Mouse (Mus musculus): ENCODE measurements around the gene Lrch3. TPM values are rescaled to one million over a fixed set of nuclear protein-coding genes. Genes with fewer than 3 reads are reported as not detected.
"Not testable (repeated sequence)": the region's sequence is repeated elsewhere in the genome, so short reads cannot be mapped to it uniquely, and the experiment has no call there.

Lrch3 gene
- total RNA-seq, 2 experiments from 2014 or later, result 13.2 to 14.6 TPM

DNA sequence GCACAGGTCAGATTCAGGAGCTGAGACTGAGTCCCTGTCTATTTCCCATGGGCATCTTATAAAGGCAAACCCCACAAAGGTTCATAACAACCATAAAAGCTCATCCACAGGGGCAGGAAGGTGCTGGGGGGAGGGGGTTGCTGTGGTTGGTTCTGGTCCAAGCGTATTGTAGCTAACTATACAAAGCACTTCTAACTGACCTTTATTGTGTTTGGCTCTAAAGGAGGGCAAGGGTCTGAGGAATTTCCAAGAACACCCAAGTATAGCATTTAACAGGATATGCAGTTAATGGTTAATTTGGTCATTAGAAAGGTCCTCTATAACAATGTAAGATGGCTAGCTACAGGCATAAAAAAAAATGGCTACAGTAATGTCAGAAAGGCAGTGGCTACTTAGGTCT lies 128.8 kb downstream of the Lrch3 start:
- intact Hi-C loops (cut with DNase I), result loop anchor here (5.0 kb wide), 1 partner anchor 235 kb away; no protein-coding TSS in a partner anchor

DNA sequence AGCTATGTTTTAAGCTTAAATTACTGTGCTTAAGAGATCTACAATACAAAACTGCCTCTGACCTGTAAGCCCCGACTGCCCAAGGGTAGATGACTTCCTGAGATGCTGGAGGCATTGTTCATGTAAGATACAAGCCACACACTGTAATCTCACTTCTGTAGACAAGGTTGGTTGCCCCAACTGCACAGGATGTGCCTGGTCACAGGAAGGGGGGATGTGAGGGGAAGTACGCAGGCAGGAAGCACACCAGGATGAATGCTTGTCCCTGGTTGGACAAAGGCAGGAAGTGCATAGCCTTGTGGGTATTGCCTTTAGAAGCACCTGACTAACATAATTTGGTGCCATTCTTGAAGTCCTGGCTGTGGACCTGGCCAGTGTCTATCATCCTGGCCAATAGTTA lies 129.4 kb downstream of the Lrch3 start:
- intact Hi-C loops (cut with DNase I), result loop anchor here (5.0 kb wide), 1 partner anchor 236 kb away; no protein-coding TSS in a partner anchor
- DNase-seq, result no peak

More for the DNA sequence above, 128.8 kb downstream of the Lrch3 start:
- no peak for DNase-seq

DNA sequence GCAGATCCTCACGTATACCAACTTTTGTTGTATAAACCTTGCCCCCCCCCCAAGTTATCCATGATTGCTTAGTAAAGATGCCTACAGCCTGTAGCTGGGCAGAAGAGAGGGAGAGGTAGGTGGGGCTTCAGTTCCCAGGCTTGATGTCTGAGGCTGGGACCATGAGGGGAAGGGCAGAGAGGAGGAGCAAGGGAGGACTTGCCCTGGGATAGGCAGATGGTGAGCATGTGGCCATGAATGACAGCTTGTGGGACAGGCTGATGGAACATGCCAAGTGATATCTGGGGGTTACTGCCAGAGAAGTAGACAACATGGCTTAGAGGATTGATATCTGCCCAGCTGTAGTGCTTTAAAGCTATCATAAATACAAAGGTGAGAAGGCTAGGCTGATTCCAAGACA lies 134.1 kb downstream of the Lrch3 start:
- no peak for DNase-seq

DNA sequence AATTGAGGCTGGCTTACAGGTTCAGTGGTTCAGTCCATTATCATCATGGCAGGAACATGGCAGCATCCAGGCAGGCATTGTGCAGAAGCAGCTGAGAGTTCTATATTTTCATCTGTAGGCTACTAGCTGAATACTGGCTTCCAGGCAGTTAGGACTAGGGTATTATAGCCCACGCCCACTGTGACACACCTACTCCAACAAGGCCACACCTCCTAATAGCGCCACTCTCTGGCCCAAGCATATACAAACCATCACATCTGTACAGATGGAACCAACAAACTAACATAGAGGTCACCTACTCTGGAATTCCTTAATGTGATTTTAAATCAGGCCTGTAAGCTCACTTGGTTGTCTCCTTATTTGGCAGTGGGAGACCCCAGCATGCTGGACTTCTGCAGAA lies 134.8 kb downstream of the Lrch3 start:
- intact Hi-C loops (cut with DNase I), result no loop called here

More for the DNA sequence above, 134.1 kb downstream of the Lrch3 start:
- intact Hi-C loops (cut with DNase I), result no loop called here

DNA sequence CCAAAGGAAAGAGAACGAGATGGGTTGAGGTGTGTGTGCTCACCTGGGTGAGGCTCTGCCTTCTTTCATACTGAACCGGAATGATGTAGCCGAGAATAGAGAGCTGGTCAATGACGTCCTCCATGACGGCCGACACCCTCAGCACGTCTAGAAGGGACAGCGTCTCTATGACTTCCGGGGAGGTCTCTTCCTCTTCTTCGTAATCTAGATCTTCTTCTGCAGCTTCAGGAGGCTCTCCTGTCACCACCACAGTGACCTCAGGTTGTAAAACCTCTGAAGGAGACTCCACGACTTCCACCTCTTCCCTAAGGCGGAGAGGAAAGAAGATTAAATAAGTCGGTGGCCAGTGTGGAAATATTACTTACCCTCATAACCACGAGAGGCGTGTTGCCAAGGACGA lies 135.9 kb downstream of the Lrch3 start:
- intact Hi-C loops (cut with DNase I), result no loop called here
- DNase-seq, result no peak

More for the DNA sequence above, 134.8 kb downstream of the Lrch3 start:
- DNase-seq, result no peak

DNA sequence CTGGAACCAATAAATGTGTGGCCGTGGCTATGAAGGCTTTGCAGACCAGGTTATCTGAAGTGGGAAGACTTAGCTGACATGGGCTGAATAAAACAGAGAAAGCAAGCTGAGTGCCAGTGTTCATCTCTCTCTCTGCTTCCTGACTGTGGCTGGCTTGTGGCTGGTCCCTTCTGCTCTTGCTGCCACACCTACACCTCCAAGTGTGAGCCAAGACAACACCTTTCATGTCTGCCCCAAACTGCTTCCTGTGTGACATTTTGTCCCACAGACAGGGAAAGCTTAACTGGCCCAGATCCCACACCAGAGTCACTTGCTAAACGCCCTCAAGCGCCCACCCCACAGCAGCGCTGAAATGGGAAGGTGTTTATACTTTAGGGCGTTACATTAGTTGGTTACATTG lies 139.2 kb downstream of the Lrch3 start:
- intact Hi-C loops (cut with DNase I), result no loop called here
- DNase-seq, result no peak

DNA sequence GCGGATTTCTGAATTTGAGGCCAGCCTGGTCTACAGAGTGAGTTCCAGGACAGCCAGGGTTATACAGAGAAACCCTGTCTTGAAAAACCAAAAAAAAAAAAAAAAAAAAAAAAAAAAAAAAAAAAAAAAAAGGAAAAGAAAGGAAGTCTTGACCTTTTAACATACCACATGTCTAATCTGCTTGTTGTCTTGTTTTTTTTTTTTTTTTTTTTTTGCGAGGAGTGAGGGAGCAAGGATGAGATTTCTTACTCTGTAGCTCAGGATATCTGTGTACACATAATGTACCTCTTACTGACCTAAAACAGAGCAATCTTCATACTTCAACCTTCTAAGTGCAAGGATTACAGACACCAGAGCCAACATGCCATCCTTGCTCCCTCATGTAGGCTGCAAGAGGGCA lies 141.0 kb downstream of the Lrch3 start:
- intact Hi-C loops (cut with DNase I); DNase-seq: not testable (repeated sequence)

DNA sequence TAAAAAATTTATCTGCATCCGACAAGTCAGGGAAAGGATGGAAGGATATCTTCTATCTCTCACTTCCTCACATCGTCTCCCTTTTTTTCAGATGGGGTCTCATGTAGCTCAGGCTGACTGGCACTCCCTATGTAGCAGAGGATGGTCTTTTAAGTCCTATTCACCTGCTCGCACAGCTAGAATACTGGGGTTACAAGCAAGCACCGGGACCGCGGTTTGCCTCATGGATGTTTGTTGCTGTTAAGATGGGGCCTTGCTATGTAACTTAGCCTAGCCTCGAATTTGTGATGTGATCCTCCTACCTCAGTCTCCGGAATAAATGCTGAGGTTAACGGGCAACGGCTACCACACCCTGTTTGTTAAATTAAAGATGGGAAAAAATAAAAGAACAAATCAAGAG lies 141.8 kb downstream of the Lrch3 start:
- intact Hi-C loops (cut with DNase I), result no loop called here
- DNase-seq, result no peak

DNA sequence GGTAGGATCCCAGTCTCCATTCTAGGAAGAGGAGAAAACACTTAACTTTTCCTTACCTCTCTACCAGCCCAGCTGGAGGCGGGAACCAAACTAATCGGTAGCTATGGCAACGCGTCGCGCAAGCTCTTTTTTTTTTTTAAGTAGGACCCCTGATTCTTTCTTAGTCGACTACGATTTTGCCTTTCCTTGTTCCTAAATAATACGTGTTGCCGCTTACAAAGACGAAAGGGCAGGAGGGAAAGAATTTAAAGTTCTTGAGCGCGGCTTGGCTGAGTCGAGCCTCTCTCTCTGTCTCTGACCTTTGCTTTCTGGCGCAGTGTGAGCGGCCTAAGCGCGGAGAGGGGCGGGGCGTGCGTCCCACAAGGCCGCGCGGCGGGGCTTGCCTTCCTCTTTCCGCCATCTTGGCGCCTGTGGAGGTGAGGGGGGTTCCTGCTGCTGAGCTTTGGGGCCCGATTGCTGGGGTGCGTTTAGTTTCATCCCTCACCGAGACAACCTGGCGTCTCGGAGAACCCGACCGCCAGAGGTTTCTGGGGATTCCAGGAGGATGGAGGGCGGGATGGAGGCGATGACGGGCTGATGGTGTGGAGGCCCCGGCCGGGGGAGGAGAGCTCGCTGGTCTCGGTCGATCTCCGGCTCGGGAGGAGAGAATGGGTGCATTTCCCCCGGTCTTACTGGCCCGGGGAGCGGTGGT lies 142.3 kb downstream of the Lrch3 start, which contains the start of the genes Iqcg and Rpl35a:
Gene Iqcg, minus strand, starts transcription at position 124 of the 691 bp plus-strand sequence.
Gene Rpl35a, plus strand, starts transcription at position 359 of the 691 bp plus-strand sequence.
- peak; percentile 75 to 90 for DNase-seq
- intact Hi-C loops (cut with DNase I), result no loop called here

DNA sequence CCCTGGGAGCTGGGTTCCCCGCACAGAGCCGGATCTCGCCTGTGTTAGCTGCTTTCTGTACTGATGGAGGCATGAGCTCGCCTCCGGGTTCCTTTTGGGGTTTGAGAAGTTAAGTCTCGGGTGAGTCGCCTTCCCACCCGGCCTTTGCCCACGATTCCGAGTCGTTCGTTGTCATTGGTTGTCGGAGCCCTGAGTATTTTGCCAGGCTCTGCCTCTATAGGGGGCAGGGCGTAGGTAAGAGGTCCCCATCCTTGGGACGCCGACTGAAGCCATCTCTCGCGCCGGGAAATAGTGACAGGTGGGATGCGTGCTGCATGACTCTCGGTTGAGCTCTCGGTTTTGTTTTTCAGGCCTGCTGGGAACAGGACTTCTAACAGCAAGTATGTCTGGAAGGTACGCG lies 142.9 kb downstream of the Lrch3 start:
- DNase-seq, result no peak

DNA sequence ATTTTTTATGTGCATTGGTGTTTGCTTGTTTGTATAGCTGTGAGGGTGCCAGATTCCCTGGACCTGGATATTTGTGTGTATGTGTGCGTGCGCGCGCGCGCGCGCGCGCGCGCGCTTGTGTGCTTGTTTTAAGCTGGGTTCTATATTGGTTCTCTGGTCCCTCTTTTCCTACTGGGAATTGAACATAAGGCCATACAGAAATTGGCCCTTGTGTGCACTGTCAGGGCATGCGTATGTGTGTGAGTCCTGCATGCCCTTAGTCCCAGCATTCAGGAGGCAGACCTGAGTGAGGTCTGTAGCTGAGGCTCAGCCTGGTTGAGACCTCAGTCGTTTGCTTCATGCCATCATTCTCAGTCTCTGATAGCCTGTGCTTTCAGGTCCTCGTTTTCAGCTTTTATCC lies 144.1 kb downstream of the Lrch3 start:
- DNase-seq, result no peak
- intact Hi-C loops (cut with DNase I), result no loop called here

More for the DNA sequence above, 142.9 kb downstream of the Lrch3 start:
- intact Hi-C loops (cut with DNase I), result no loop called here

DNA sequence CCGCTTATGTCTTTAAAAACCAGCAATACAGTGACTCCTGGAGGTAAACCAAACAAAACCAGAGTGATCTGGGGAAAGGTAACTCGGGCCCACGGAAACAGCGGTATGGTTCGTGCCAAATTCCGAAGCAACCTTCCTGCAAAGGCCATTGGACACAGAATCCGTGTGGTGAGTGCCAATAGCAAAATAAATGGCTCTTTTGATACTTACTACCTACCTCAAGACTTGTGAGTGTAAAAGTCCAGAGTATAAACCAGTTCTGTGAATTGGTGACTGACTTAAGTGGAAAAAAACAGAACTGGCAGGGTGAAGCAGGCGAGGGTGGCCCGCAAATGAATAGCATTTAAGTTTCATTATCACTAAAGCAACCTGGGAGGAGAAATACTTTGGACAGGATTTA lies 144.8 kb downstream of the Lrch3 start:
- DNase-seq; intact Hi-C loops (cut with DNase I): not testable (repeated sequence)

DNA sequence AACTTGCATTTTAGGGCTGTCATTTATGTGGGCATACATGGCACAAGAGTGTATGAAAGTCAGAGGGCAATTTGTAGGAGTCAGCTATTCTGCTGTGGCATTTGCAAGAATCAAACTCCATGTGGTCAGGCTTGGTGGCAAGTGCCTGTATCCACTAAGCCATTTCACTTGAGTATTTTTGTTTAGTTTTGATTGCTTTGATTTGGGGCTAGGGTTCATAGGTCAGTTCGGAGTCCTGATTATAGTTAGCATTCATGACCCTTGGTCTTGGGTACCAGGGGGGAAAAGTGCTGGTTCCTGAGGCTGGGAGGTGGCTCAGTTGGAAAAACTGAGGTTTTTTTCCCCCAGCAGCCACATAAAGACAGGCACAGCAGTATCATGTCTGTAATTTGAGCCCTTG lies 145.6 kb downstream of the Lrch3 start:
- intact Hi-C loops (cut with DNase I), result no loop called here
- DNase-seq, result no peak

DNA sequence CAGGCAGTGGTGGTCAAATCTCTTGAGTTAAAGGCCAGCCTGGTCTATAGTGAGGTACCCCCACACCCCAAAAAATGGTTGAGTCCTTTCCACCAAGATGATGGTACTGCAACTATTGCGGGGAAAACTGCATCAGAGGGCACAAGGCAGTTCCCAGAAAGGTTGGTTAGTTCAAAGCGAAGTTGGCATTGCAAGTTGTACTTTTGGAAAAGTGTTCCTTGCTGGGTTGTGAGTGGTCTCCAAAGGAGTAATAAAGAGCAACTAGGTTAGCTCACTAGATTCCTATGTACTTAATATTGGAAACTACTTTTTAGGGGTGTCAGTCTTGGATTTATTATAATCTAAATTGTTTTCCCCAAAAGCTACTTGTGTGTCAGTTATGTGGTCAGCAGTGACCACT lies 147.0 kb downstream of the Lrch3 start:
- intact Hi-C loops (cut with DNase I), result no loop called here
- DNase-seq, result no peak

DNA sequence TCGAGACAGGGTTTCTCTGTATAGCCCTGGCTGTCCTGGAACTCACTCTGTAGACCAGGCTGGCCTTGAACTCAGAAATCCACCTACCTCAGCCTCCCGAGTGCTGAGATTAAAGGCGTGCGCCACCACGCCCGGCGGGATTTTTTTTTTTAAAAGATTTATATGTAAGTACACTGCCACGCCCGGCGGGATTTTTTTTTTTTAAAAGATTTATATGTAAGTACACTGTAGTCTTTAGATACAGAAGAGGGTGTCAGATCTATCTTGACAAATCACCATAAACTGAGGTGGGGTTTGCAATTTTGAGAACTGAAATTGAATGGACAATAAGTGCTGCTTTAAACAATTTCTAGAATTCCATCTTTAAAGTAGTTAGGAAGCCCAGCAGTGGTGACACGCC lies 147.5 kb downstream of the Lrch3 start:
- no peak for DNase-seq
- intact Hi-C loops (cut with DNase I), result no loop called here

DNA sequence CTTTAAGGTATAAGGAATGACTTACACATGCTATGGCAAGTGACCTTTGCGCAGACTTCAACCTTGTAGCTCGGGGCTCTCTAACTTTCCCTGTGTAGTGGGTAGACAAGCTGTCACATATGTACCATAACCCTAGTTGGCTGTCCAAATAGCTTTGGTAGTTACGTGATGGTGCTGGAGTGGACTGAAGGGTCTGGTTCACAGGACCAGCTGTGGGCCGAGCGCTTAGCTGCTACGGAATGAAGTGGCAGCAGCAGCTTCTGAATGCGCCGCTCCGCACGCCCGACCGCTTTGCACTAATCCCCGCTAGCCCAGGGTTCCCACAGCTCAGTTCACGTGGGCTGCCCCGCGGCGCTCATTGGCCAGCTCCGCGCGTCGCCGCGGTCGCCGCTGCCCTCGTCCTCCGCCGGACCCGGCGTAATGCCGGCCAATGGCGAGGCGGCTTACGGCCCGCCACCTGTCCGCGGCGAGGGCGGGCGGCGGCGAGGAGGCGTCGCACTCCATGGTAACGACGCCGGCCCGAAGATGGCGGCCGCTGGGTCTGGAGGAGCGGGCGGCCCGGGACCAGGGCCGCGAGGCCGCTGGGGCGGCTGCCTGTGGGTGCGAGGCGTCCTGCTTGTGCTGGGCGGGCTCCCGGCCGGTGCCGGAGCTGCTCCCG lies 148.3 kb downstream of the Lrch3 start, which contains the start of gene Lmln:
Gene Lmln, plus strand, starts transcription at position 498 of the 658 bp plus-strand sequence.
- intact Hi-C loops (cut with DNase I), result no loop called here
- DNase-seq, result peak; percentile 81 to 86

DNA sequence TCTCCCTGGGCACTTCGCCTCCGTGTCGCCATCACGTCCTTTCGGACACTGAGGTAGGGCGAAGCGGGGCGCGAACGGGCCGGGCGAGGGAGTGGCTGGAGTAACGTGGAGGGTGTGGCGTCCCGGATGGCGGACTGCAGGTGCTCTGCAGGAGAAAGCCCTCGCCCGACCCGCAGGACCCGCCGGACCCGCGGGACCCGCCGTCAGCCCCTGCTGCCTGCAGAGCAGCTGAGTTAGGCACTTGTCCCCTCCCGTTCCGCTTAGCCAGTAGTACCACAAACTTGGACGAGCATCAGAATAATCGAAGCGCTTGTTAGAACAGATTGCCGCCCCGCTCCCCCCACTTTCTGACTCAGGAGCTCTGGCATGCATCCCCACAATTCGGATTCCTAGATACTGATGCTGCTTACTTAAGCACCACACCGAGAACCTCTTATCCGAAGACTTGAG lies 148.8 kb downstream of the Lrch3 start:
- DNase-seq, result no peak
- intact Hi-C loops (cut with DNase I), result no loop called here

DNA sequence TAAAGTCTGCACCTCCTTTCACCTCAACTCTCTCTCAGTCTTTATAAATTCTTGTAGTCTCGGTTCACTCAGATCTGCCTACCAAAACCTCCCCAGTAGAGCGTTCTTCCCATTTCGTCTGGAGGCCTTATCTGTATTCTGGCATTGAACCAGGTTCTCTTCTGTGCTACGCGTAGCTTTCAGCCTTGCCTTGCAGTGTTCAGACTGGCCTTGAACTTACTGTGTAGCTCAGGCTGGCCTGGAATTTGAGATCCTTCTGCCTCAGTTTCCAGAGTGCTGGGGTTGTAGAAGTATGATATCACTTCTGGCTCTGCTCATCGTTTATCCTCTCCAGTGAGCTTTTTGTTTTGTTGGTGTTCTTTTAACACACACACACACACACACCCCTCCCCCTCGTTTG lies 149.4 kb downstream of the Lrch3 start:
- intact Hi-C loops (cut with DNase I), result no loop called here
- DNase-seq, result no peak

DNA sequence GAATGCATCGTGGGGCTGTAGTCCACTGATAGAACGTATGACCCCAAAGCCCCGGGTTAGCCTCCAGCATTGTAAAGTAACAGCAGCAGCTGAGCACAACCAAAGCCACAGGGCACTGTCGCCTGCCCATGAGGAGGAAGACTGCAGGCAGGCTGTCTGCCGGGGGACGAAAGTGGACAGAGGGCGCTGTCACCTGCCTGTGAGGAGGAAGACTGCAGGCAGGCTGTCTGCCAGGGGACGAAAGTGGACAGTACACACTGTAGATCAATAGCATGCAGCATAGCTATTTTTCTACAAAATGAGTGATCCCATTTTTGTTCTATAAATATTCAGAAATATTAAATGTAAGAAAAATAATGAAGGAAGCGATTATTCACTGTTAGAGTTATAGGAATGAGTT lies 150.7 kb downstream of the Lrch3 start:
- no peak for DNase-seq
- intact Hi-C loops (cut with DNase I), result no loop called here
